Mouse (Mus musculus) embryo, embryonic 10.5 days (tissue): ENCODE measurements at regions not wholly inside any gene's neighbourhood (a gene's known extent, or its start where the extent isn't known, plus 50 kb on each side); places are given as distances from the start of the nearest gene placed in this dataset.
A peak's percentile ranks its signal among the peaks of the same experiment; 100 is the strongest.

Experiments used
- DNase-seq: peaks from one replicate; pipeline ENCODE4 v3.0.0-alpha.2; 2015; ENCODE audit warnings: low spot score

DNA sequence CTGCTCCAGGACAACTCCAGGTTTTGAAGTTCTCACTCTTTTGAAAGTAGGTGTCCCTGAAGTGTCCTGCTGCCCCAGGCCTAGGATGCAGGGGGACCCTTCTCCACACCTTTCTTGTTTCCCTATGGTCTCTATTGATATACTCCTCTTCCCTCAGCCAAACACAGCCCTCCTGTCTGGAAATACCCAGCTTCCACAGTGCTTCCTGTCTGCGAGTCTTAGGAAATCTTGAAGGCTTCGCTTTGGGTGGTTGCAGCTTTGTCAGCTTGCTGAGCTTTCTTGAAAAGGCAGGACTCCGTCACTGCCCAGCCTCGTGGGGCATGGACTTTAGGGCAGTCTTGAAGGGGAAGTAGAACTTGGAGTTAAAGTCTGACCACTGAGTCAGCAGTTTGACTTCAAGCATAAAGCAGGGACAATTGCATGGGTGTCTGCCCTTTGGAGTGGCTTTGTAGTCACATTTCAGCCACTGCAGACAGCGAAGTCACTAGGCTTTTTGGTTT lies 51.1 kb upstream of the Lrrc52 start:
- no peak for DNase-seq

DNA sequence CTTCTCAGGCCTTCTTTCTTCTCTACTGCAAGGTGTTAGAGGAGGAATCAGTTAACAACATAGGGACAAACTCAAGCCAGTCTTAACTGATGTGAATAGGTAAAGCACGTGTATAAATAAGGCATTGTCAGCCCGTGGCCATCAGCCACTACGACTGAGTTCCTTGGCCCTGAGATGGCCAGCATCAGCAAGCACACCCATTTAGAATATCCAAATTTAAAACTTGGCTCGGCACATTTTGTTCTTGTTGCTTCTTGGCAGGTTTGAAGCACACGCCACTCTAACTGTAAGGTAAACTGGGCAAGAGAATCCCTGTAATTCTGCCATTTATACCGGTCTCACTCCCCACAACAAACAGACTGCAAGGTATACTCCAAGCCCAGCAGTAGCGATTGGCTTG lies 57.3 kb upstream of the Lrrc52 start:
- DNase-seq: no peak

DNA sequence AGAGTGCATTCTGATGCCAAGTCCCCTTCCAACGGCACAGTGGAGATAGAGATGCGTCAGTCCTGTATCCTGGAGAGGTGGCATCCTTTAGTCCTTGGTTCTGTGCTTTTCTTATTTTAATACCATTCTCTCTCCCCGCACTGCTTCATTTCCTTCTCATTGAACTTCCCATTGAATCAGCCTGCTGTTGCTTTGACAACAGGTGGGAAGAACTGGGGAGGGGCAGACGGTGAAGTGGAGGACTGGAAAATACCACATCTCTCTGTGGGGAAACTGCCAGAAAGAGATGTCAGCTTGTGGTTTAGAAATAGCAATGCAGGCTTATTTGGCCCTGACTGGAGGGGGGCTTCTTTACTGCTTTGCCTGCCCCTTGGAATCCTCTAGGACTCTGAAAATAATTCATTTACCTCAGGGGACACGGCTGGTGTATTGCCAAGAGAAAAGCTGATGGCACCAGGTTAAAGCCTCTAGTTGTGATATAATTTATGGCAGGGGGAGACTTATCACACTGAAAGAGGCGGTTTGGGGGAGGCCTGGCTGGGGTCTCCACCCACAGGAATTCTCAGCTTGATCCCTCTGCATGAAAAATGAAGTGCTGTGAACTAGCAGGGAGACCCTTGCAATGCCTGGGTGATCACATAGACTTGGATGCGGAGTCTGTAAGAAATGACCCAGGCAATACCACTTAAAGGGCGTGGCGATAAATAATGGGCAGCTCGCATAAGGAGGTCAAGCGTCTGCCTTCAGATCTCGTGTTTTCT lies 65.4 kb upstream of the Rxrg start:
- DNase-seq: peak; percentile 11

- DNase-seq: no peak
Observed at GRCm38 (mm10) chr1:167546000-167546399, 52.2 kb upstream of the Rxrg start.

DNA sequence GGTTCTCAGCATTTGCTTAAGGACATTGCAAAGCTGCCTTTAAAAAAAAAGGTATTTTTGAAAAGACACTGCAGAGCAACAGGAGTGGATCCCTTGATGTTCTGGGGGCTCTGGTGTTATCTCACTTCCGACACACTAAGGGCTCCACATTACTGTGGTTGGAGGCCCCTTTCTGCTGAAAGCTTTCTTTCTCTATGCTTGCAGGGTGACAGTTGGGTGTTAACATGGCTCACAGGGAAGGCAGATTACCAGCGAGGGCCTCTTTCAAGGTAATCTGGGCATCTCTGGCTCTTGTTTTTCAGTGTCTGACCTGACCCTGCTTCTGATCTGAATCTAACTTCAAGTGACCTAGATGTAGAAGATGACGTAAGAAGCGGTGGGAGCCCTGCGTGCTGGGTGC lies 50.9 kb upstream of the Rxrg start:
- DNase-seq: no peak
